Mouse (Mus musculus) CH12.LX (cell line): Measurements from ENCODE around the gene Wipf1. TPM values are rescaled to one million over a fixed set of nuclear protein-coding genes. Genes with fewer than 3 reads are reported as not detected.

ENCODE experiments used
- DNase-seq: peaks from one replicate; pipeline ENCODE4 v3.0.0-alpha.2; 2013; ENCODE audit errors: extremely low read depth
- H3K27ac ChIP-seq: 2 replicates; pipeline ENCODE4 v1.5.1; 2012; ENCODE audit warnings: low read depth, mild to moderate bottlenecking, control low read depth, moderate library complexity; ENCODE audit not compliant: insufficient read depth
- H3K27me3 ChIP-seq: replicated peaks from 2 replicates; pipeline ENCODE3; 2012; ENCODE audit warnings: inconsistent platforms
- H3K36me3 ChIP-seq, 2 experiments: replicated peaks in 1 of 2; 2 replicates each; pipeline versions ENCODE3 to v1.6.1; 2012; ENCODE audit warnings: inconsistent platforms in 1 of 2, low read length in 1 of 2, mild to moderate bottlenecking in 1 of 2, mixed read lengths in 1 of 2, moderate library complexity in 1 of 2; ENCODE audit not compliant: control insufficient read depth in 1 of 2, insufficient read depth in 1 of 2
- H3K4me1 ChIP-seq, 2 experiments: 2 replicates each; pipeline ENCODE4 v1.6.1; 2012; ENCODE audit warnings: inconsistent platforms in 1 of 2, moderate library complexity in 1 of 2; ENCODE audit not compliant: insufficient read depth in 2 of 2, control insufficient read depth in 1 of 2
- H3K4me2 ChIP-seq: 2 replicates; pipeline ENCODE4 v1.6.1; 2012; ENCODE audit warnings: low read depth, mild to moderate bottlenecking, control low read depth; ENCODE audit not compliant: poor library complexity, insufficient read depth, severe bottlenecking
- H3K4me3 ChIP-seq, 3 experiments: fragments of 150-350 bp in 1 of 3; sonication (generic) in 1 of 3; replicated peaks in 1 of 3; 2 replicates each; pipeline versions ENCODE3 to v1.5.1; 2011 to 2012; ENCODE audit warnings: low read depth in 2 of 3, low read length in 2 of 3, mild to moderate bottlenecking in 2 of 3, moderate library complexity in 2 of 3, control low read depth in 1 of 3, improper control_type of control experiment in 1 of 3, inconsistent platforms in 1 of 3, mixed read lengths in 1 of 3; ENCODE audit not compliant: poor library complexity in 1 of 3
- H3K79me2 ChIP-seq: replicated peaks from 2 replicates; pipeline ENCODE4 v1.6.1; 2012; ENCODE audit warnings: mild to moderate bottlenecking, moderate library complexity; ENCODE audit not compliant: control insufficient read depth, poor library complexity, insufficient read depth, severe bottlenecking; ENCODE audit errors: extremely low read depth
- H3K9ac ChIP-seq: 2 replicates; pipeline ENCODE4 v1.6.1; 2012; ENCODE audit warnings: low read depth, mild to moderate bottlenecking, control low read depth, moderate library complexity; ENCODE audit not compliant: insufficient read depth
- H3K9me3 ChIP-seq: replicated peaks from 2 replicates; pipeline ENCODE3; 2012; ENCODE audit warnings: low read length, inconsistent platforms, mixed read lengths
- BHLHE40 ChIP-seq: IDR thresholded peaks from 2 replicates; pipeline ENCODE4 v1.6.1; 2011; ENCODE audit warnings: mild to moderate bottlenecking, low read depth, low read length, improper control_type of control experiment
- CHD1 ChIP-seq: IDR thresholded peaks from 2 replicates; pipeline ENCODE4 v1.6.1; 2012; ENCODE audit warnings: low read depth, low read length, improper control_type of control experiment, inconsistent platforms
- CHD2 ChIP-seq: IDR thresholded peaks from 2 replicates; pipeline ENCODE4 v1.6.1; 2011; ENCODE audit warnings: low read length, improper control_type of control experiment
- CTCF ChIP-seq, 2 experiments: IDR thresholded peaks in 1 of 2; conservative IDR thresholded peaks in 1 of 2; 2 replicates each; pipeline ENCODE4 v1.5.1; 2011 to 2012; ENCODE audit warnings: low read depth in 2 of 2, low read length in 2 of 2, improper control_type of control experiment in 1 of 2, inconsistent platforms in 1 of 2, mild to moderate bottlenecking in 1 of 2, moderate library complexity in 1 of 2
- E2F4 ChIP-seq: IDR thresholded peaks from 2 replicates; pipeline ENCODE4 v1.6.1; 2011; ENCODE audit warnings: low read depth, low read length, improper control_type of control experiment; ENCODE audit not compliant: insufficient replicate concordance
- ELF1 ChIP-seq: IDR thresholded peaks from 2 replicates; pipeline ENCODE4 v1.6.1; 2014; ENCODE audit warnings: low read depth, mild to moderate bottlenecking, inconsistent platforms, low read length, improper control_type of control experiment
- EP300 ChIP-seq: IDR thresholded peaks from 2 replicates; pipeline ENCODE4 v1.6.1; 2011; ENCODE audit warnings: low read length, improper control_type of control experiment
- IRF4 ChIP-seq: IDR thresholded peaks from 2 replicates; pipeline ENCODE4 v1.6.1; 2014; ENCODE audit warnings: low read depth, mild to moderate bottlenecking, inconsistent platforms, low read length, improper control_type of control experiment
- JUN ChIP-seq: IDR thresholded peaks from 2 replicates; pipeline ENCODE4 v1.6.1; 2011; ENCODE audit warnings: low read depth, mild to moderate bottlenecking, low read length, improper control_type of control experiment, moderate library complexity; ENCODE audit not compliant: insufficient read depth
- JUND ChIP-seq: conservative IDR thresholded peaks from 2 replicates; pipeline ENCODE4 v1.6.1; 2011; ENCODE audit warnings: low read depth, low read length, improper control_type of control experiment
- KAT2A ChIP-seq: IDR thresholded peaks from 2 replicates; pipeline ENCODE4 v1.6.1; 2012; ENCODE audit warnings: low read length, improper control_type of control experiment, inconsistent platforms; ENCODE audit not compliant: insufficient replicate concordance
- MAFK ChIP-seq: IDR thresholded peaks from 2 replicates; pipeline ENCODE4 v1.6.1; 2011; ENCODE audit warnings: low read length, improper control_type of control experiment; ENCODE audit not compliant: insufficient replicate concordance
- MAZ ChIP-seq: IDR thresholded peaks from 2 replicates; pipeline ENCODE4 v1.6.1; 2012; ENCODE audit warnings: low read depth, mild to moderate bottlenecking, inconsistent platforms, low read length, improper control_type of control experiment, moderate library complexity
- MXI1 ChIP-seq: IDR thresholded peaks from 2 replicates; pipeline ENCODE4 v1.6.1; 2011; ENCODE audit warnings: mild to moderate bottlenecking, low read depth, low read length, improper control_type of control experiment
- MYC ChIP-seq: IDR thresholded peaks from 2 replicates; pipeline ENCODE4 v1.6.1; 2011; ENCODE audit warnings: low read depth, mild to moderate bottlenecking, improper control_type of control experiment, low read length
- NRF1 ChIP-seq: IDR thresholded peaks from 2 replicates; pipeline ENCODE4 v1.6.1; 2014; ENCODE audit warnings: low read depth, mild to moderate bottlenecking, inconsistent platforms, low read length, improper control_type of control experiment, moderate library complexity
- PAX5 ChIP-seq: IDR thresholded peaks from 2 replicates; pipeline ENCODE4 v1.6.1; 2012; ENCODE audit warnings: low read length, inconsistent platforms, mixed read lengths
- POLR2A ChIP-seq: IDR thresholded peaks from 2 replicates; pipeline ENCODE4 v1.6.1; 2011; ENCODE audit warnings: low read depth, mild to moderate bottlenecking, improper control_type of control experiment, low read length
- RAD21 ChIP-seq: IDR thresholded peaks from 2 replicates; pipeline ENCODE4 v1.6.1; 2011; ENCODE audit warnings: low read depth, mild to moderate bottlenecking, low read length, improper control_type of control experiment, moderate library complexity
- RCOR1 ChIP-seq: conservative IDR thresholded peaks from 2 replicates; pipeline ENCODE4 v1.6.1; 2012; ENCODE audit warnings: low read depth, mild to moderate bottlenecking, inconsistent platforms, low read length, improper control_type of control experiment
- SIN3A ChIP-seq: IDR thresholded peaks from 2 replicates; pipeline ENCODE4 v1.6.1; 2012; ENCODE audit warnings: low read length, improper control_type of control experiment, inconsistent platforms
- SMC3 ChIP-seq: IDR thresholded peaks from 2 replicates; pipeline ENCODE4 v1.6.1; 2011; ENCODE audit warnings: low read depth, low read length, improper control_type of control experiment
- USF2 ChIP-seq: conservative IDR thresholded peaks from 2 replicates; pipeline ENCODE4 v1.6.1; 2011; ENCODE audit warnings: low read depth, low read length, improper control_type of control experiment
- ZMIZ1 ChIP-seq: IDR thresholded peaks from 2 replicates; pipeline ENCODE4 v1.6.1; 2012; ENCODE audit warnings: low read depth, mild to moderate bottlenecking, inconsistent platforms, low read length, improper control_type of control experiment
- ZNF384 ChIP-seq: IDR thresholded peaks from 2 replicates; pipeline ENCODE4 v1.6.1; 2012; ENCODE audit warnings: low read depth, low read length, improper control_type of control experiment, inconsistent platforms
- dilution Hi-C: fragments of 300-500 bp; cut with MboI; formaldehyde crosslinking; loops from 2 replicates; pipeline ENCODE4 v1.14.3; 2020; ENCODE audit warnings: low sequenced_read_pairs; ENCODE audit not compliant: extremely low pct_unique_long_range_greater_than_20kb, extremely low pct_ligation_motif_present
- in situ Hi-C: fragments of 300-500 bp; cut with MboI; formaldehyde crosslinking; loops from 3 replicates; pipeline ENCODE4 v1.14.3; 2019; ENCODE audit warnings: low sequenced_read_pairs, low pct_ligation_motif_present, low pct_unique_long_range_greater_than_20kb, mixed read lengths
- polyA plus RNA-seq: library from polyadenylated mRNA; unstranded; fragments of >175 nt; gene quantifications from 2 replicates; pipeline ENCODE4 v1.2.1, GENCODE M21; 2012; ENCODE audit warnings: low read depth; ENCODE audit not compliant: insufficient read length
- total RNA-seq, 2 experiments: library from RNA; depleted of rRNA; stranded (reverse); fragments of 300-350 nt in 1 of 2; fragments of >200 nt in 1 of 2; gene quantifications; 2 replicates each; pipeline ENCODE4 v1.2.3; 2012 to 2014

The Wipf1 gene
- total and polyA plus RNA-seq, 3 experiments, result 18.3 to 95.0 (median 21.8) TPM

DNA sequence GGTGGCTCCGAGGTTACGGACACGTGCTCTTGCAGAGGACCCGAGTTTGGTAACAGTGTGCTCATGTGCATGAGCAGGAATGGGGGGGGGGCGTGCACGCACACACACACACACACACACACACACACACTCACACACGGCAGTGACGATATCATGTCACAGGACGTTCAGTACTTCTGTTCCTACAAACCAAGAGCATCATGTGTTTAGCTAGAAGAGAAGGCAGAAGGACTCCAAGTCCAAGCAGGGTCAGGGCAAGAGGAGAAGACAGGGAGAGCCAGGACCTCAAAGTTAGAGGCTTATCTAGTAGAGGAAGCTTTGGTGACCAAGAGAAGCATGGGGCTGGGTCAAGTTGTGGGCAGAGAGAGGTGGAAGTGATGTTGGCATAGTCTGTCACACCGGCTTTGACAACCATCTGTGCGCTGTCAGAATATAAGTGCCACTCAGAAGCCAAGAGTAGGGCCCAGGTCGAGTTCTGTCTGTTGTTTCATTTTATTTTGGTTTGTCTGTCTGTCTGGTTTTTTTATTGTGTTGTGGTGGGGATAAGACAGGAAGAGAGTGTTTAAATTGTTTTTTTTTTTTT lies 66.7 kb downstream of the Wipf1 start:
- dilution Hi-C loops (no loop called here), in situ Hi-C loops (no loop called here)
- Histone ChIP-seq H3K9ac (no peak overlapping the region), H3K9me3 (no peaks in the 10 kb centered on the region), H3K27ac (peak overlapping the region; percentile 51; the same call in 1 of the 2 replicates), H3K36me3 (peaks cover 10 to 43% of the 10 kb centered on the region in 2 experiments), H3K79me2 (peaks cover 66% of the 10 kb centered on the region), H3K4me2 (no peak overlapping the region), H3K4me1 (peaks cover 19 to 87% of the 10 kb centered on the region in 2 experiments), H3K27me3 (no peaks in the 10 kb centered on the region), H3K4me3 (no peak overlapping the region)
- no peak for TF ChIP-seq RAD21
- TF ChIP-seq SMC3, result no peak
- TF ChIP-seq MYC, result no peak
- TF ChIP-seq ZNF384, result no peak
- TF ChIP-seq KAT2A, result no peak
- TF ChIP-seq BHLHE40, result no peak
- TF ChIP-seq ELF1, result no peak
- TF ChIP-seq IRF4, result no peak
- no peak for TF ChIP-seq CHD2
- TF ChIP-seq JUND, result no peak
- no peak for TF ChIP-seq USF2
- no peak for TF ChIP-seq JUN
- no peak for TF ChIP-seq MAZ
- no peak for TF ChIP-seq EP300
- no peak for TF ChIP-seq NRF1
- no peak for DNase-seq

DNA sequence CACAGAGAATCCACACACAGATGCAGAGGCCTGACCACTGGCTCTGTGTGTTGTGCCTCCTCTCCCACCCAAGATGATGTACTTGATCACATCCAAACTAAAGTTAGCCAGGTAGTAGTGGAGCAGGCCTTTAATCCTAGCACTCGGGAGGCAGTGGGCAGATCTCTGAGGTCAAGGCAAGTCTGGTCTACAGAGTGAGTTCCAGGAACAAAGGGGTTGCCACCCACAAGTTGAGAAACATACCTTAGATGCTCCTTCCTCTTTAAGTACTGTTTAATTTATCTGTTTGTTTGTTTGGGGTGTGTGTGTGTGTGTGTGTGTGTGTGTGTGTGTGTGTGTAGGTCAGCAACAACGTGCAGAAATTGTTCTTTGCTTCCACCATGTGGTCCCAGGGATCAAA lies 67.3 kb downstream of the Wipf1 start:
- no peak overlapping the region for H3K4me2 ChIP-seq
- DNase-seq, result no peak
- in situ Hi-C loops (no loop called here), dilution Hi-C loops (no loop called here)
- H3K4me3 ChIP-seq, result no peak overlapping the region
- no peak overlapping the region for H3K9ac ChIP-seq
- TF ChIP-seq MAFK (no peak), ELF1 (no peak), KAT2A (no peak), SIN3A (no peak), MYC (no peak), MXI1 (no peak), CHD1 (no peak), USF2 (no peak), IRF4 (no peak), PAX5 (no peak), NRF1 (no peak), ZMIZ1 (no peak), POLR2A (no peak), BHLHE40 (no peak), E2F4 (no peak), CTCF (conservative IDR thresholded peaks at IDR 0.05 in 1 of 2, IDR thresholded peaks at IDR 0.05 in 1 of 2; ENCODE audit: low read depth in 2 of 2, low read length in 2 of 2) (no peak), SMC3 (no peak), RCOR1 (no peak), CHD2 (no peak)
- 0 out of 2 replicates have a peak overlapping the region, but pooled peaks have one; percentile 51 for H3K27ac ChIP-seq
- peaks cover 67% of the 10 kb centered on the region for H3K79me2 ChIP-seq
- peaks cover 19 to 87% of the 10 kb centered on the region in 2 experiments for H3K4me1 ChIP-seq
- H3K36me3 ChIP-seq, result peaks cover 15 to 49% of the 10 kb centered on the region in 2 experiments
- H3K27me3 ChIP-seq, result no peaks in the 10 kb centered on the region
- no peaks in the 10 kb centered on the region for H3K9me3 ChIP-seq
